Mouse (Mus musculus): ENCODE results near the gene Rpl21. TPM values are rescaled to one million over a fixed set of nuclear protein-coding genes. Genes with fewer than 3 reads are reported as not detected.
"Not testable (repeated sequence)": the region's sequence is repeated elsewhere in the genome, so short reads cannot be mapped to it uniquely, and the experiment has no call there.

Rpl21 gene
- polyA plus RNA-seq, 1 experiment from 2014 or later: 754 TPM

DNA sequence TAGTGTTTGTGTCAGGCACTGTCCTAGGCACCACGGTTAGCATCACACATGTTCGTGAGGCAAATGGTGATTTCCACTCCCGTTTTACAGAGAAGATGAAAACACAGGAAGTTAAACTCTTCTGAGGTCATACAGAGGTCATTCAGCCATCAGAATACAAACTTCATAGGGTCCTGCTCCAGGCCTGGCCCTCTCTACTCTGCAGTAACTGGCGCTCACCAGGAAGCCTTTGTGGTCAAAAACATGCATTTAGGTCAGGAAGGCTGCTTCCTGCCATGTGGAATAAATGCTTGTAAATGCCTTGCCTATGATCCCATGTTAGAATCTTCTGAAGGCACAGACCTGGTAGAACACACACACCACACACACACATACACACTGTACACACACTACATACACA is 32.8 kb downstream of the Rpl21 start:
- Histone ChIP-seq H3K9ac (replicated peaks; ENCODE audit: low read depth, low read length) (no peak overlapping the region), H3K36me3 (ENCODE audit: control insufficient read depth, insufficient read depth, low read length) (no peaks in the 10 kb centered on the region), H3K27ac (ENCODE audit: low read length) (no peak overlapping the region), H3K4me1 (ENCODE audit: control insufficient read depth, insufficient read depth, low read length) (peaks cover 3% of the 10 kb centered on the region; the same call in 1 of the 2 replicates), H3K27me3 (ENCODE audit: control insufficient read depth, insufficient read depth, low read length) (no peaks in the 10 kb centered on the region), H3K9me3 (ENCODE audit: control insufficient read depth, low read depth, low read length) (no peaks in the 10 kb centered on the region), H3K4me3 (ENCODE audit: low read depth, low read length) (no peak overlapping the region), H3K4me2 (replicated peaks; ENCODE audit: low read depth, low read length) (no peak overlapping the region)
- no peak for ATAC-seq (ENCODE audit: insufficient number of reproducible peaks, insufficient read depth, low FRiP score, low read depth)
- WGBS: 58% methylated on average over 4 of the region's 4 CpGs

- Histone ChIP-seq H3K4me3 (ENCODE audit: low read depth, low read length) (no peak overlapping the region), H3K4me1 (ENCODE audit: control insufficient read depth, insufficient read depth, low read length) (peaks cover 3% of the 10 kb centered on the region; the same call in 1 of the 2 replicates), H3K9me3 (ENCODE audit: control insufficient read depth, low read depth, low read length) (no peaks in the 10 kb centered on the region), H3K36me3 (ENCODE audit: control insufficient read depth, insufficient read depth, low read length) (no peaks in the 10 kb centered on the region), H3K27me3 (ENCODE audit: control insufficient read depth, insufficient read depth, low read length) (no peaks in the 10 kb centered on the region), H3K27ac (ENCODE audit: low read length) (no peak overlapping the region), H3K4me2 (replicated peaks; ENCODE audit: low read depth, low read length) (no peak overlapping the region), H3K9ac (replicated peaks; ENCODE audit: low read depth, low read length) (no peak overlapping the region)
- no peak for ATAC-seq (ENCODE audit: insufficient number of reproducible peaks, insufficient read depth, low FRiP score, low read depth)
- WGBS: 85% methylated on average over 2 of the region's 2 CpGs
Measured at GRCm38 (mm10) chr5:146866277-146866676, 33.6 kb downstream of the Rpl21 start.

DNA sequence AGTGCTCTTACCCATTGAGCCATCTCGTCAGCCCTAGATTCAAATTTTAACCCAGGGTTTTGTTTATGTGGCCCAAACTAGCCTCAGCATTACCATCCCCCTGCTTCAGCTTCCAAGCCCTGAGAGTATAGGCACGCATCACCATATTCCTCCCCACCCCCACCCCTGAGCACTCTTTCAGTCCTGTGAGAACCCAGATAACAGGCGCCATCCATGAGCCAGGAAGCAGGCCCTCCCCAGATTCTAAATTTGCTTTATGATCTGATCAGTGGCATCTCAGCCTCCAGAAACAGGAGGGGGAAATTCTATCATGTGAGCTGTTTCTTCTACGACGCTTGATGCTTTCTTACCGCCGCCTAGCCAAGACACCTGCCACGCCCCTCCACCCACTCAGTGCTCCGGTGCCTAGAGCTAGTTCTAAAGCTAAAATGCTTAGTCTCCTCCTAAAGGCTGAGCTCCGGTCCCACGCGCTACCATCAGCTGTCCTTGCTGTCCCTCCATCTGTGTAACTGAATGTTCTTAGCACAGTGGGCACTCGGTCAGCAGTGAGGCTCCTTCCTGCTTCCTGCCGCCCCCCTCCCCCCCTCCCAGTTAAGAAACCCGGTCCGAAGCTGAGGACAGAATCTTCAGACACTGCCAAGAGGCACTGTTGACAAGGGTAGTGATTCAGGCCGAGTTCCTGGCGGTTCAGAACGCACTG is 34.7 kb downstream of the Rpl21 start:
- WGBS: 6% methylated on average over 19 of the region's 19 CpGs
- H3K27ac ChIP-seq (ENCODE audit: low read length): 0 out of 2 replicates have a peak overlapping the region, but pooled peaks have one; percentile 21

GRCm38 (mm10) chr5:146867946-146868314 is 35.2 kb downstream of the Rpl21 start:
- H3K4me3 ChIP-seq (ENCODE audit: low read depth, low read length): no peak overlapping the region
- peaks cover 3% of the 10 kb centered on the region; the same call in 1 of the 2 replicates for H3K4me1 ChIP-seq (ENCODE audit: control insufficient read depth, insufficient read depth, low read length)
- ATAC-seq (ENCODE audit: insufficient number of reproducible peaks, insufficient read depth, low FRiP score, low read depth): no peak
- no peak overlapping the region for H3K27ac ChIP-seq (ENCODE audit: low read length)
- peak overlapping the region; percentile 40; the same call in 1 of the 2 replicates for H3K4me2 ChIP-seq (replicated peaks; ENCODE audit: low read depth, low read length)
- WGBS: 9% methylated on average over 4 of the region's 4 CpGs
- H3K9ac ChIP-seq (replicated peaks; ENCODE audit: low read depth, low read length): no peak overlapping the region
- H3K36me3 ChIP-seq (ENCODE audit: control insufficient read depth, insufficient read depth, low read length): no peaks in the 10 kb centered on the region
- H3K27me3 ChIP-seq (ENCODE audit: control insufficient read depth, insufficient read depth, low read length): no peaks in the 10 kb centered on the region
- no peaks in the 10 kb centered on the region for H3K9me3 ChIP-seq (ENCODE audit: control insufficient read depth, low read depth, low read length)

More for the DNA sequence above, 34.7 kb downstream of the Rpl21 start:
- Histone ChIP-seq H3K36me3 (ENCODE audit: control insufficient read depth, insufficient read depth, low read length) (no peaks in the 10 kb centered on the region), H3K9me3 (ENCODE audit: control insufficient read depth, low read depth, low read length) (no peaks in the 10 kb centered on the region), H3K27me3 (ENCODE audit: control insufficient read depth, insufficient read depth, low read length) (no peaks in the 10 kb centered on the region), H3K4me3 (ENCODE audit: low read depth, low read length) (peak overlapping the region; percentile 19), H3K4me1 (ENCODE audit: control insufficient read depth, insufficient read depth, low read length) (peaks cover 3% of the 10 kb centered on the region; the same call in 1 of the 2 replicates), H3K9ac (replicated peaks; ENCODE audit: low read depth, low read length) (no peak overlapping the region), H3K4me2 (replicated peaks; ENCODE audit: low read depth, low read length) (peak overlapping the region; percentile 40)
- ATAC-seq (ENCODE audit: insufficient number of reproducible peaks, insufficient read depth, low FRiP score, low read depth): 0 out of 2 replicates have a peak, but pooled peaks have one; percentile 34

DNA sequence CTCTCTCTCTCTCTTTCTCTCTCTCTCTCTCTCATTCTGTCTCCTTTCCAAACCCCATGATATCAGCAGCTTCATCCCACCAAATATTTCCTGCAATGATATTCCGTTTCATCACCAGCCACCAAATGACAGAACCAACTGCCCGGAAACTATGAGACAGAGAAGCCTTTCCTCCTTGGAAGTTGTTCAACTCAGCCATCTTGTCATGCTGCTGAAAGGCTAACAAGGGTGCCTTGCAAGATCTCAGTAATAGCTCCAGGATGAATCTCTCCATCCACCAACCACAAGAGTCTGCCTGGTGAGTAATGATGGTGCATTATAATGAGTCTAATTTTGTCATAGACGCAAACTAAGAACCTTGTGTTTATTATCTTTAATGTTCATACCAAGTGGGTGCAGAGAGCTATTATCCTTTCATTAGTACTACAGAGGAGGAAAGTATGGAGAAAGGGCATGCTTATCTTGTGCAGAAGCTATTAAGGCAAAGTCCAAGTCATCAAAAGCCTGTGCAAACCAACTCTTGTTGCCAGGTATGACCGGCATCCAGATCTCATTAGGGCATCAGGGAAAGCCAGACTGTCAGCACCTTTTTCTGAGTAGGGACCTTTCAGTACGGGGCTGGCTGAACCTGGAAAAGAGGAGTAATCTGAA is 40.4 kb downstream of the Rpl21 start:
- no peaks in the 10 kb centered on the region for H3K9me3 ChIP-seq (ENCODE audit: control insufficient read depth, low read depth, low read length)
- WGBS: 84% methylated on average over 5 of the region's 5 CpGs
- no peak overlapping the region for H3K27ac ChIP-seq (ENCODE audit: low read length)
- ATAC-seq (ENCODE audit: insufficient number of reproducible peaks, insufficient read depth, low FRiP score, low read depth): no peak
- no peaks in the 10 kb centered on the region for H3K36me3 ChIP-seq (ENCODE audit: control insufficient read depth, insufficient read depth, low read length)
- H3K4me2 ChIP-seq (replicated peaks; ENCODE audit: low read depth, low read length): no peak overlapping the region
- H3K4me1 ChIP-seq (ENCODE audit: control insufficient read depth, insufficient read depth, low read length): no peaks in the 10 kb centered on the region
- no peak overlapping the region for H3K9ac ChIP-seq (replicated peaks; ENCODE audit: low read depth, low read length)
- H3K27me3 ChIP-seq (ENCODE audit: control insufficient read depth, insufficient read depth, low read length): no peaks in the 10 kb centered on the region
- H3K4me3 ChIP-seq (ENCODE audit: low read depth, low read length): no peak overlapping the region

DNA sequence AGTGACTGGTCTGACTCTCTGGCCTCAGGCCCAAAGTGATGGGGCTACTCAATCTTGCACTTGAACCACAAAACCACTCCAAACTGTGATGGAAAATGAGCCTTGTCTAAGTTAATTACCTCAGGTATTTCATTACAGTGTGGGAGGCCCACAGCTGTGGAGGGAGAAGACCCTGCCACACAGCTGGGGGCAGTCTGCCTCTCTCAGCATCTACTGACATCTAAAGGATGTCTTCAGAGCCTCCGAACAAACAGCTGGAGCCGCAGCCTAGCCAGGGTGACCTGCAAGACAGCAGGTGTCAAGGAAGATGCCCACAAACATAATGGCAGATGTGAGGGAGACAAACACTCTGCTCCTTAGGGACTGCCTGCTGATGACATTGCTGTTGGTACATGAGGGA is 43.3 kb downstream of the Rpl21 start:
- Histone ChIP-seq H3K4me1 (ENCODE audit: control insufficient read depth, insufficient read depth, low read length) (no peaks in the 10 kb centered on the region), H3K9ac (replicated peaks; ENCODE audit: low read depth, low read length) (no peak overlapping the region), H3K27me3 (ENCODE audit: control insufficient read depth, insufficient read depth, low read length) (no peaks in the 10 kb centered on the region), H3K9me3 (ENCODE audit: control insufficient read depth, low read depth, low read length) (no peaks in the 10 kb centered on the region), H3K36me3 (ENCODE audit: control insufficient read depth, insufficient read depth, low read length) (no peaks in the 10 kb centered on the region), H3K27ac (ENCODE audit: low read length) (no peak overlapping the region), H3K4me3 (ENCODE audit: low read depth, low read length) (no peak overlapping the region), H3K4me2 (replicated peaks; ENCODE audit: low read depth, low read length) (no peak overlapping the region)
- ATAC-seq (ENCODE audit: insufficient number of reproducible peaks, insufficient read depth, low FRiP score, low read depth): no peak
- WGBS: 60% methylated on average over 2 of the region's 2 CpGs

- H3K27me3 ChIP-seq (ENCODE audit: control insufficient read depth, insufficient read depth, low read length); H3K4me3 ChIP-seq (ENCODE audit: low read depth, low read length); H3K9me3 ChIP-seq (ENCODE audit: control insufficient read depth, low read depth, low read length); H3K9ac ChIP-seq (replicated peaks; ENCODE audit: low read depth, low read length); ATAC-seq (ENCODE audit: insufficient number of reproducible peaks, insufficient read depth, low FRiP score, low read depth); H3K27ac ChIP-seq (ENCODE audit: low read length); H3K4me2 ChIP-seq (replicated peaks; ENCODE audit: low read depth, low read length); H3K36me3 ChIP-seq (ENCODE audit: control insufficient read depth, insufficient read depth, low read length); H3K4me1 ChIP-seq (ENCODE audit: control insufficient read depth, insufficient read depth, low read length): not testable (repeated sequence)
- 82% methylated on average over 5 of the region's 6 CpGs for WGBS
Measured at GRCm38 (mm10) chr5:146877882-146878281, 45.2 kb downstream of the Rpl21 start.

DNA sequence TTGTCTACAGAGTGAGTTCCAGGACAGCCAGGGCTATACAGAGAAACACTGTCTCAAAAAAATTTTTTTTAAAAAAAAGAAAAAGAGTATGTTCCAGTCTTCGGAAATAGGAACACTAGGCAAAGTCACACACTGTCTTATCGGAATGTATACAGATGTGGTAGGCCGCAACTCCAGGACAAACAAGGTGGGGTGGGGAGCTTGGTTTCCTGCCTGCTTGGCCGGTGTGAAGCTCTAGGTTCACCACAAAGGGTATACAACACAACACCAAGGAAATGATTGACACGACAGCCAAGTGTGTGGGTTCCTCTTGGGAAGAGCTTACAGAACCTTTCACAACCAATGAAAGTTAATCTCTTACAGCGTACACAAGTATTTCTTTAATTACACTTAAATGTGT is 49.6 kb downstream of the Rpl21 start:
- 84% methylated on average over 6 of the region's 6 CpGs for WGBS
- Histone ChIP-seq H3K36me3 (ENCODE audit: control insufficient read depth, insufficient read depth, low read length) (no peaks in the 10 kb centered on the region), H3K27ac (ENCODE audit: low read length) (no peak overlapping the region), H3K9me3 (ENCODE audit: control insufficient read depth, low read depth, low read length) (no peaks in the 10 kb centered on the region), H3K4me3 (ENCODE audit: low read depth, low read length) (no peak overlapping the region), H3K4me1 (ENCODE audit: control insufficient read depth, insufficient read depth, low read length) (no peaks in the 10 kb centered on the region), H3K4me2 (replicated peaks; ENCODE audit: low read depth, low read length) (no peak overlapping the region), H3K27me3 (ENCODE audit: control insufficient read depth, insufficient read depth, low read length) (no peaks in the 10 kb centered on the region), H3K9ac (replicated peaks; ENCODE audit: low read depth, low read length) (no peak overlapping the region)
- ATAC-seq (ENCODE audit: insufficient number of reproducible peaks, insufficient read depth, low FRiP score, low read depth): no peak
